In the genomic region with DNA sequence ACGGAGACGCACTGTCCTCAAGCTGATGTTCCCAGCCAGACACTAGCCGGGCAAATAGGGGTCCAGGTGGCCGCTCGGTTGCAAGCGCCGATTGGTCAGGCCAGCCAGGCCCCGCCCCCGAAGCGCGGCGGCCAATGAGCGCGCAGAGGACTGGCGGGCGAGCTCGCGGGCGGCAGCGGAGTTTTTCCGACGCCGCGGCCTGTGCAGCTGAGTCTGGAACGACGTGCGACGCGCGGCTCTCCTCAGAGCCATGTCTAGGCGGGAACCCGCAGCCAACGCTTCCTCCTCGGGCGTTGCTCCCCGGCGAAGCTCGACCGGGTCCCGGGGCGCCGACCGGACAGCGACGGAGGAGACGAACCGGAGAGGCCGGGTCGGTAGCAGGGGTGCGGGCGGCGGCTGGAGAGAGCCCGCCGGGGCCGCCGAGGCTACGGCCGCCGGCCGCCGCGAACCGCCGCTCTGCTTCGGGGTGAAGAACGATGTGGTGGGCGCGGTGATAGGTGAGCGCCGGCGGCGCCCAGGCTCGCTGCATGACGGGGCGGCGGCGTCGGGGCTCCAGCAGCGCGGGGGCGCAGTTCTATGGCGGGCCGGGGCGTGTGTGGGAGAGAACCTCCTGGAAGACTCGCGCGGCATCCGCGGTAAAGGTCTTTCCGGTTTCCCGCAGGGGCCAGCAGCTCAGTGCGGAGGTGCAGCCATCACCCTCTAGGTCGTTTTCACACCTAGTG, we compare ENCODE assay signal across 7 mouse cellular contexts. TPM values are rescaled to one million over a fixed set of nuclear protein-coding genes. Genes with fewer than 3 reads are reported as not detected.
DNase-seq lines count a peak whose midpoint lies in the region; ATAC-seq lines count a peak whose summit lies in the region.

A gene (plus strand): TSS at position 148 of the 722 bp plus-strand sequence.

- H3K27ac ChIP-seq in embryonic facial prominence, embryonic 10.5 days (replicated peaks): peak within 1 kb of the TSS; percentile 20; the same call in 1 of the 2 replicates
- no peak within 1 kb of the TSS for H3K27ac ChIP-seq in heart, embryonic 12.5 days (ENCODE audit: poor library complexity, severe bottlenecking)
- no peak within 1 kb of the TSS for H3K27ac ChIP-seq in kidney, embryonic 14.5 days (ENCODE audit: low read depth, low read length)
- H3K27ac ChIP-seq in liver, embryonic 15.5 days (replicated peaks): no peak within 1 kb of the TSS
- H3K27ac ChIP-seq in neural tube, embryonic 11.5 days (ENCODE audit: low read depth, low read length): no peak within 1 kb of the TSS

- peak; percentile 87 for DNase-seq in embryonic facial prominence, embryonic 10.5 days (ENCODE audit: low spot score)
- DNase-seq in neural tube, embryonic 11.5 days (ENCODE audit: low spot score): peak; percentile 88
- peak; percentile 6 for DNase-seq in telencephalon, adult 2 months (ENCODE audit: low read depth, low spot score)

- H3K9ac ChIP-seq in heart, embryonic 12.5 days: peak within 1 kb of the TSS; percentile 53; the same call in 1 of the 2 replicates
- peak within 1 kb of the TSS; percentile 28 for H3K9ac ChIP-seq in kidney, embryonic 14.5 days (ENCODE audit: low read depth, low read length)
- no peak within 1 kb of the TSS for H3K9ac ChIP-seq in liver, embryonic 15.5 days
- H3K9ac ChIP-seq in neural tube, embryonic 11.5 days (ENCODE audit: low read length): peak within 1 kb of the TSS; percentile 35

- H3K4me3 ChIP-seq in embryonic facial prominence, embryonic 10.5 days: peak within 1 kb of the TSS; percentile 50
- peak within 1 kb of the TSS; percentile 49 for H3K4me3 ChIP-seq in heart, embryonic 12.5 days
- H3K4me3 ChIP-seq in kidney, embryonic 14.5 days (ENCODE audit: low read length): peak within 1 kb of the TSS; percentile 43
- H3K4me3 ChIP-seq in liver, embryonic 15.5 days (replicated peaks): peak within 1 kb of the TSS; percentile 29
- peak within 1 kb of the TSS; percentile 28 for H3K4me3 ChIP-seq in neural tube, embryonic 11.5 days (ENCODE audit: low read depth, low read length)

- peak; percentile 73 for ATAC-seq in activated CD4-positive, CD25-positive, alpha-beta regulatory T cell, adult 4 months
- ATAC-seq in heart, embryonic 12.5 days (ENCODE audit: insufficient number of reproducible peaks, low FRiP score): peak; percentile 78
- ATAC-seq in kidney, embryonic 14.5 days (ENCODE audit: low FRiP score, low TSS enrichment): peak; percentile 98
- ATAC-seq in liver, embryonic 15.5 days (ENCODE audit: insufficient read depth): peak; percentile 44
- peak; percentile 97 for ATAC-seq in neural tube, embryonic 11.5 days (ENCODE audit: insufficient read depth, low FRiP score, low TSS enrichment)

- H3K4me1 ChIP-seq in embryonic facial prominence, embryonic 10.5 days: peaks cover 10% of the 10 kb centered on the region
- H3K4me1 ChIP-seq in heart, embryonic 12.5 days (replicated peaks): peaks cover 4% of the 10 kb centered on the region
- H3K4me1 ChIP-seq in kidney, embryonic 14.5 days (ENCODE audit: control insufficient read depth, insufficient read depth, low read length): no peaks in the 10 kb centered on the region
- peaks cover 9% of the 10 kb centered on the region for H3K4me1 ChIP-seq in liver, embryonic 15.5 days (replicated peaks)
- 0 out of 2 replicates have a peak, but pooled peaks cover 4% of the 10 kb centered on the region for H3K4me1 ChIP-seq in neural tube, embryonic 11.5 days (ENCODE audit: control insufficient read depth, insufficient read depth, low read length)

- WGBS in embryonic facial prominence, embryonic 10.5 days: 7% methylated on average over 93 of the region's 93 CpGs
- 3% methylated on average over 89 of the region's 93 CpGs for WGBS in heart, embryonic 12.5 days
- 4% methylated on average over 79 of the region's 93 CpGs for WGBS in kidney, embryonic 14.5 days
- WGBS in liver, embryonic 15.5 days (ENCODE audit: insufficient replicate concordance): 3% methylated on average over 93 of the region's 93 CpGs
- 3% methylated on average over 76 of the region's 93 CpGs for WGBS in neural tube, embryonic 11.5 days

- peaks cover 81% of the 10 kb centered on the region for H3K27me3 ChIP-seq in embryonic facial prominence, embryonic 10.5 days (replicated peaks; ENCODE audit: low read depth, poor library complexity, severe bottlenecking)
- H3K27me3 ChIP-seq in heart, embryonic 12.5 days (replicated peaks): peaks cover 80% of the 10 kb centered on the region
- H3K27me3 ChIP-seq in kidney, embryonic 14.5 days (ENCODE audit: control insufficient read depth, insufficient read depth, low read length): peaks cover 43% of the 10 kb centered on the region
- H3K27me3 ChIP-seq in liver, embryonic 15.5 days: peaks cover 71% of the 10 kb centered on the region
- peaks cover 35% of the 10 kb centered on the region for H3K27me3 ChIP-seq in neural tube, embryonic 11.5 days (ENCODE audit: control insufficient read depth, insufficient read depth, low read length)

- H3K4me2 ChIP-seq in heart, embryonic 12.5 days: peak within 1 kb of the TSS; percentile 73
- peak within 1 kb of the TSS; percentile 60 for H3K4me2 ChIP-seq in kidney, embryonic 14.5 days (replicated peaks; ENCODE audit: low read depth, low read length)
- peak within 1 kb of the TSS; percentile 55 for H3K4me2 ChIP-seq in liver, embryonic 15.5 days
- H3K4me2 ChIP-seq in neural tube, embryonic 11.5 days (ENCODE audit: low read depth): peak within 1 kb of the TSS; percentile 42

- no peaks in the 10 kb centered on the region for H3K36me3 ChIP-seq in embryonic facial prominence, embryonic 10.5 days (replicated peaks)
- no peaks in the 10 kb centered on the region for H3K36me3 ChIP-seq in heart, embryonic 12.5 days
- no peaks in the 10 kb centered on the region for H3K36me3 ChIP-seq in kidney, embryonic 14.5 days (ENCODE audit: control insufficient read depth, insufficient read depth, low read length)
- no peaks in the 10 kb centered on the region for H3K36me3 ChIP-seq in liver, embryonic 15.5 days (replicated peaks)
- H3K36me3 ChIP-seq in neural tube, embryonic 11.5 days (ENCODE audit: control insufficient read depth, insufficient read depth, low read length): no peaks in the 10 kb centered on the region

- H3K9me3 ChIP-seq in embryonic facial prominence, embryonic 10.5 days: no peaks in the 10 kb centered on the region
- no peaks in the 10 kb centered on the region for H3K9me3 ChIP-seq in heart, embryonic 12.5 days (replicated peaks)
- H3K9me3 ChIP-seq in kidney, embryonic 14.5 days (ENCODE audit: control insufficient read depth, low read length): no peaks in the 10 kb centered on the region
- no peaks in the 10 kb centered on the region for H3K9me3 ChIP-seq in liver, embryonic 15.5 days (replicated peaks)
- H3K9me3 ChIP-seq in neural tube, embryonic 11.5 days (ENCODE audit: control insufficient read depth, low read length): no peaks in the 10 kb centered on the region

RNA-seq across cellular contexts. Expression of the gene that starts here (rescaled TPM):
- 1 to 10 TPM; 2.7 to 3.1 TPM for polyA plus RNA-seq in activated CD4-positive, CD25-positive, alpha-beta regulatory T cell, adult 4 months (2017; shearing (Covaris generic))
- 0.12 TPM in 1 of 2 replicates, not detected in the other for polyA plus RNA-seq in embryonic facial prominence, embryonic 10.5 days (2016; fragmentation: Nextera tagmentation; extraction: Ambion mirVana)
- polyA plus RNA-seq in heart, embryonic 12.5 days (2016; fragmentation: Nextera tagmentation; extraction: Ambion mirVana): 0.24 and 0.36 TPM in 2 replicates
- 0.34 and 0.41 TPM in 2 replicates for polyA plus RNA-seq in kidney, embryonic 14.5 days (2014; fragmentation: Nextera tagmentation; extraction: Ambion mirVana)
- not detected in 2 replicates for polyA plus RNA-seq in liver, embryonic 15.5 days (2015; fragmentation: Nextera tagmentation; extraction: Ambion mirVana)
- polyA plus RNA-seq in neural tube, embryonic 11.5 days (2014; fragmentation: Nextera tagmentation; extraction: Ambion mirVana): 0.28 and 0.50 TPM in 2 replicates

Comparison
In these comparisons a context has a peak if more than half of its experiments do, and no peak if none do; other contexts are left out.
1. Peak in DNase-seq, H3K4me3 ChIP-seq and H3K27ac ChIP-seq in embryonic facial prominence, embryonic 10.5 days; RNA of the gene not detected or under 1 TPM.
2. Peak in ATAC-seq, H3K4me3 ChIP-seq, H3K9ac ChIP-seq and H3K4me2 ChIP-seq in heart, embryonic 12.5 days; RNA of the gene not detected or under 1 TPM.
3. Peak in ATAC-seq, H3K4me3 ChIP-seq, H3K9ac ChIP-seq and H3K4me2 ChIP-seq in kidney, embryonic 14.5 days; RNA of the gene not detected or under 1 TPM.
4. Peak in ATAC-seq, H3K4me3 ChIP-seq and H3K4me2 ChIP-seq in liver, embryonic 15.5 days; RNA of the gene not detected or under 1 TPM.
5. Peak in DNase-seq, ATAC-seq, H3K4me3 ChIP-seq, H3K9ac ChIP-seq and H3K4me2 ChIP-seq in neural tube, embryonic 11.5 days; RNA of the gene not detected or under 1 TPM.
6. ATAC-seq: peak in every context shown above with its lines; median percentile 98 in kidney, embryonic 14.5 days; 97 in neural tube, embryonic 11.5 days; 78 in heart, embryonic 12.5 days; 73 in activated CD4-positive, CD25-positive, alpha-beta regulatory T cell, adult 4 months; 44 in liver, embryonic 15.5 days.
7. DNase-seq: peak in every context shown above with its lines; median percentile 88 in neural tube, embryonic 11.5 days; 87 in embryonic facial prominence, embryonic 10.5 days; 6 in telencephalon, adult 2 months.